Mouse (Mus musculus): Measurements from ENCODE around the gene Abhd17c.
"Not testable (repeated sequence)": the region's sequence is repeated elsewhere in the genome, so short reads cannot be mapped to it uniquely, and the experiment has no call there.

The Abhd17c gene

DNA sequence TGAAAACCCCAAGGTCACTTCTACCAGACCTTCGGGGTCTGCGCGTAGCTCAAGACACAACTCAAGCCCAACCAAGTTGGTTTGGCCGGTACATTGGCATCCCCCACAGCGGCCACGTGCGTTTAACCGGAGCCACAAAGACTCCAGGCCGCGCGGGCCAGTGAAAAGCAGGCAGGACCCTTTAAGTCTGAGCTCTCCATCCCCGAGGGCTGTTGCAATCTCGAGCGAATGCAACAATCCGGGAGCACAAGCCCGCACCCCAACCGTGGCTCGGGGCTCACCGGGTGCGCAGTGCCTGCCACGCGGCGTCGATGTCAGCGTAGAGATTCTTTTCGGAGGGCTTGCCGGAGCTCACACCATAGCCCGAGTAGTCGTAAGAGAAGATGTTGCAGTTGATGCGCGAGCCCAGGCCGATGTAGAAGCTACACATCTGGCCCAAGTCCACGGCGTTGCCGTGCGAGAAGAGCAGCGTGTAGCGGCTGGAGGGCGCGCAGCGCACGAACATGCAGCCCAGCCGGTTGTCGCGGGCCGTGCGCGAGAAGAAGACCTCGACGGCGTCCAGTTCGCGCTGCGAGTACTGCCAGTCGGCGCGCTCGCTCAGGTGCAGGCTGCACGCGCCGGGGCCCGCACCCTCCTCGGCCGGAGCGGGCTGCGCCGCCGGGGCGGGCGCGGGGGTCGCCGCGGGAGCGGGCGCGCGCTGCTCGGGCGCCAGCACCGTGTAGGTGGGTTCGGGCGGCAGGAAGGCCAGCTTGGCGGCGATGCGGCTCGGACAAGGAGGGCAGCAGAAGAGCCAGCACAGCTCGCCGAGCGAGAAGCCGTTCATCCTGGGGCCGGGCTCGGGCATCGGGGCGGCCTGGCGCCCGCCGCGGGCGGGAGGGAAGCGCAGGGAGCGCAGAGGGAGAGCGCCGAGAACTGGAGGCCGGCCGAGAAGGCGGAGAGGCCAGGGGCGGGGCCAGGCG, at the start of gene Abhd17c:
Gene Abhd17c, minus strand, starts transcription at position 893 of the 959 bp plus-strand sequence.
- DNase-seq = peak; percentile 69 to 71

GRCm38 (mm10) chr7:84197208-84197860, 45.6 kb upstream of the Abhd17c start:
- no peak for DNase-seq

GRCm38 (mm10) chr7:84196221-84196620, 44.5 kb upstream of the Abhd17c start:
- no peak for DNase-seq

- no peak for DNase-seq
Observed at GRCm38 (mm10) chr7:84192256-84192655, 40.6 kb upstream of the Abhd17c start.

DNA sequence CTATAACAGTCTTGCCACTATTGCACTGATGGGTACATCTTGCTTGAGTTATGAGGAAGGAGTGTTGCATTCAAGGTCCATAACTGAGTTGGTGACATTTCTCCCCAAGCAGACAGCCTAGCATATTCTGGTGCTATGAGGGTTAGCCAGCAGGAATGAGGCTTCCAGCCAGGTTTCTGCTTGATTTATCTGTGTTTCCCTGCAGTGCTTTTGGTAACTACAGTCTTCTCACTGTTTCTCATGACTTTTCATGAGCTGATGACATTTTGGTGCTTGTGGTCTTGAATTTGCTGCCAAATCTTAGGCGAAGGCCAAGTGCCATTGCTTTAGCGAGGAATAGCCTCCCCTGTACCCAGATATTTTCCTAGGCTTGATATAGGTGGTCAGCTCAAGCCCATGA, 39.8 kb upstream of the Abhd17c start:
- no peak for DNase-seq

- no peak for DNase-seq
Observed at GRCm38 (mm10) chr7:84188196-84188595, 36.5 kb upstream of the Abhd17c start.

DNA sequence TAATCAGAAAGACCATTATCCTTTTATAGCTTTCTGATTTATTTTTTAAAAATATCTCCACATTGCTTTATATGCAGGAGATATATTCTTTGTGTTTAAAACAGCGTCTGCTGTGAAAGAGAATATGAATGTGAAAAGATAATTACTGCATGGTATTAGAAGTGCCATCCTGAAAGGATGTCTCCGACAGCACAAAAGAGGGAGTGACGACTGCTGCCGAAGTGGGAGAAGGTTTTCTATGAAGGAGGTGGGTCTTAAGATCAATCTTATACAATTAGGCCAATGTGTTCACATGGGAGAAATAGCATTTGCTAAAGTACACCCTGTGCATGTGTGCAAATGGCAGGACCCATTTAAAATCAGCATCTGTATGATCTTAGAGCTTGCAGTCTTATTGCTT, 33.5 kb upstream of the Abhd17c start:
- no peak for DNase-seq

DNA sequence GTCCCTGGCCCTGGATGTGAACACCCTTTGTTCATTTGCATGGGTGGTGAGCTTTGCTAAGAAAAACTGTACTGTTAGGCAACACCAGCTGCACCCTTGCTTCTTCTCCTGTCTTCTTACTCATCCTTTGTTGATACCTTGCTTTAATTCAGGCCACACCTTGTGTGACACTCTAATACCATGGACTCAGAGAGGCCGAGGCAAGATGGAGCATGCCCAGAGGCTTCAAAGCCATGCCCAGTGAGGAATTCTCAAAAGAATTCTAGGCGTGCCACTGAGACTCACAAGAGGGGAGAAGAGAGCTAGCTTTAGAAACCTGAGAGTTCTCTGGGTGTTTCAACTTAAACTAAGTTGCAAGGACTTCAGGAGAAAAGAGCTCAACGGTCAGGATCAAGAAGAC, 33.0 kb upstream of the Abhd17c start:
- DNase-seq = no peak

DNA sequence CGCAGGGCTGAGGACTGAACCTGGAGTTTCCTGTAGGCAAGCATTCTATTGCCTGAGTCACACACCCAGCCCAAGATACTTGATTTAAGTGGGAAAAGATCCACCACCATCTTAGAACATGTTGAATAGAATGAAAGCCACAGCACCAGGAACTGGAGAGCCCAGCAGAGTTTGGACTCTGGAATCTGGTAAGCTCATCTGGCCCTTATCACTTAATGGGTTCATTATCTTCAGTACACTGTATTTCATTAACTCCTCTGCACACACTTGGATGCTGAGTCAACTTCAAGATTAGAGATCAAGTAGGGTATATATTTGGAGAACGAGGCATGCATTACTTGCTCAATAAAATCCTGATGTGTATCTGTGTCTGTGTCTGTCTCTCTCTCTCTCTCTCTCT, 27.1 kb upstream of the Abhd17c start:
- DNase-seq = not testable (repeated sequence)

GRCm38 (mm10) chr7:84174655-84175448, 23.2 kb upstream of the Abhd17c start:
- peak; percentile 46 to 54 for DNase-seq

DNA sequence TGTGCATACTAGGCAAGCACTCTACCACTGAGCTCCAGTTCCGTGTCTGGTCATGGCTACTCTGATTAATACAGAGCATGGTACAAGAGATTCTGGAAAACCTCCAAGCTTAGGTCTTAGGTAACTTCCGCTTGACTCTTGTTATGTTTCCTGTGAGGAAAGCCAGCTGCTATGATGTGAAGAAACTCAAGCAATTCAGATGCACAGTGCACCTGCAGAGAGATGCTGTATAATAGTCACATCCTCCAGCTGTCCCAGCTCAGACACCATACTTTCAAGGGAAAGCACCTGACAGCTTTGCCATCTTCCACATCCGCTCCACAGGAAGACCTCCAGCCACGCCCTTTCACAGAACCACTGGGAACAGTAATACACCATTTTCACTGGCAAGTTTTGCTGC, 21.7 kb upstream of the Abhd17c start:
- DNase-seq = no peak

- no peak for DNase-seq
Observed at GRCm38 (mm10) chr7:84171177-84171787, 19.6 kb upstream of the Abhd17c start.

- no peak for DNase-seq
Observed at GRCm38 (mm10) chr7:84168355-84168754, 16.7 kb upstream of the Abhd17c start.

DNA sequence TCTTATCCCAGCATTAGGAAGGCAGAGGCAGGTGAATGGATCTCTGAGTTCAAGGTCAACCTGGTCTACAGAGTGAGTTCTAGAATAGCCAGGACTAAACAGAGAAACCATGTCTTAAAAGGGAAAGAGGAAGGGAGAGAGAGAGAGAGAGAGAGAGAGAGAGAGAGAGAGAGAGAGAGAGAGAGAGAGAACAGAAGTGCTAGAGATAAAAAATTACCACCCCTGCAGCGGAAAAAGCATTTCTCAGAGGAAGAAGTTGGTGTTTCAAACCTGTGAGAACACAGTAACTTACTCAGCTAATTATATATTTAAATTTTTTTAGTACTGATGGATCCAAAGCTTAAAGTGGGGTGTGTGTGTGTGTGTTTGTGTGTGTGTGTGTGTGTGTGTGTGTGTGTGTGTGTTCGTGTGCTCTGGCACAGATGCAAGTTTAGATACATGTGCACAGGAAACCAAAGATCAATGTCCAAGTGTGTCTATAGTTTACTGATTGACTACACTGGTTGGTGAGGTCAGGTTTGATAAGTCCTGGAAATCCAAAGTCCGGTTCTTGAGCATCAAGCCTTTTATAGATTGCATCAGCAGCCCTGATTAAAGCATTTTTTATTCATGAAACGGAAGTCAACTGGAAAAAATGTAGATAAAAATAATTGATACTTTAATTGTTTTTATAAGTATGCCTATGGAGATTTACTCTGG, 15.2 kb upstream of the Abhd17c start:
- DNase-seq = no peak

DNA sequence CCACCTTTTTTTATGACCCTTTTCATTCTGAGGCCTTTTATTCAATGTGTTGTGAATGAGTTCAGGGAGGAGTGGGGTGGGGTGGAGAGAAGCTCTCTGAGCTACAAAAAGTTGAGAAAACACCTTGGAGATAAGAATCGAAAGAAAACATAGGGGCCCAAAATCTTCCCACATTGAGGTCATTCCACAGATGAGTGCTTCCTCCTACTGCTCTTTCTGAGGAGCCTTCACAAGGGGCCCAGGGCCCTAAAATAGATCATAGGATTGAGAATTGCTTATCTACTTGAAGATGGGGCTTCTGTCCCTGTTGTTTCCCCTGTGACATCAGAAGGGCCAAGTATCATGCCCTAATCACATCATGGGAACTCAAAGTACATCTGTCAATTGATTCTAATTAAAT, 14.3 kb upstream of the Abhd17c start:
- no peak for DNase-seq

DNA sequence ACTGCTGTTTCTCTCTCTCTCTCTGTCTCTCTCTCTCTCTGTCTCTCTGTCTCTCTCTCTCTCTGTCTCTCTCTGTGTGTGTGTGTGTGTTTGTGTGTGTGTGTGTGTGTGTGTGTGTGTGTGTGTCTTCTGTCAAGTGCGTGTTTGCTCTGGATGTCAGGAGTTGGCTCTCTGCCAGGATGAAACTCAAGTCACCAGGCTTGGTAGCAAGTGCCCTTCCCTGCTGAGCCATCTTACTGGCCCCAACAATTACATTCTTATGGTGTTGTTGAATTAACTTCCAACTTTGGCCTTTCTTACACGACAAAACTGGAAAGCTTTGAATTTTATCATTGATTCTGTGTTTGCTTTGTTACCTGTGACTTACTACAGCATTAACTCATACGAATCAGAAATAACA, 13.6 kb upstream of the Abhd17c start:
- no peak for DNase-seq

DNA sequence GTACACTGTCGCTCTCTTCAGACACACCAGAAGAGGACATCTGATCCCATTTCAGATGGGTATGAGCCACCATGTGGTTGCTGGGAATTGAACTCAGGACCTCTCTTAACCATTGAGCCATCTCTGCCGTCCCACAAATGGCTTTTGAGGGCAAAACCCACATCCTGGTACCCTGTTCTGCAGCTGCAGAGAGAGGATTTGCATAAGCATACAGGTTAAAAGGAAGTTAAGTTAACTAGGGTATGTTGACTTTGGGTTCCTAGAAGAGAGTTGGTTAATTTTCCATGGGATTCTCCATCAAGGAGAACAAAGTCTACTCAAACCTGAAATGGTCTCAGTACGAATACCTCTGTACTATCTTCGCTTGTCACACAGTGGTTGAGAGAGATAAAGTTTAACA, 13.2 kb upstream of the Abhd17c start:
- no peak for DNase-seq

DNA sequence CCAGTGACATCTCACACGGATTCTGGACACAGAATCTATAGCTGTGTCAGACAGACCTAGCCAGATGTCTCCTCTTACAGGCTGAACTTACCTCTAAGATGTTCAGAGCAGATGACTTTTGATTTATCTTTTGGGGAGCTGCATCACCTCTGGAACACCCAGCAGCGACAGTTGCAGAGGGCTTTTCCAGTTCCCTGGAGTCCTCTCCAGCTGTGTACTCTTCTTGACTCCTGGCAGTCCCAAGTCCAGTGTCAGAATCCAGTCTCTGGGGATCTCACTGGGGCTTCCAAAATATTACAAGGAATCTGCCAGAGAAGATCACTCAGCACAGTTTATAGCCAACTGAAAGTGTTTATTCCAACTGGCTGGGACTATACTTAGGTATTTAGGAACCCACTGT, 12.7 kb upstream of the Abhd17c start:
- DNase-seq = no peak

DNA sequence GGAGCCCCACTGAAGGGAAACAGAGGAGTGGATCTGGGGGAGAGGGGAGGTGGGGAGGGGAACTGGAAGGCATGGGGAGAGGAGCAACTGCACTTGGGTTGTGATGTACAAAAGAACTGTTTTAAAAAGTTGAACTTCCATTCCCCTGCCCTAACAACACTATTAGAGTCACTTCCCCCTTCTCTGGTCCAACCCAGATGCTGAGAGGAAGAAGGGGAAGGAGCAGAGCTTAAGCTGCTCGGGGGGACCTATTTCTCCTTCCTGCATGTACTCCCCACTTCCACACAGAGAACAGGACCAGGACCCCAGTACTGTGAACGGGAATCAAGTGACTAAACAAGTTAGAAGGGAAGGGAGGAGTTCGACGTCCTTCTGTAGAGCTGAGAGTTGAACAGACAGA, 11.9 kb upstream of the Abhd17c start:
- no peak for DNase-seq

DNA sequence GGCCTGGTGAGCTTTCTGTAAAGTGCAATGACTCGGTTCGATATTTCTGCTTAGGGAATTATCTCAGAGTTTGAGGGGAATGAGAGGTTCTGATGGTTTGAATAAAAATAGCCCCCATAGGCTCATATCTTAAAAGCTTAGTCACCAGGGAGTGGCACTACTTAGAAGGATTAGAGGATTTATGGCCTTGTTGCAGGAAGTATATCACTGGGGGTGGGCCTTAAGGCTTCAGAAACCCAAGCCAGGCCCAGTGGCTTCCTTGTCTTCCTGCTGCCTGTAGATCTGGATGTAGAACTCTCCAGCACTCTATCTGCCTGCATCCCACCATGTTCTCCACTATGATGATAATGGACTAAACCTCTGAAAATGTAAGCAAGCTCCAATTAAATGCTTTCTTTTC, 7.7 kb upstream of the Abhd17c start:
- DNase-seq = no peak

DNA sequence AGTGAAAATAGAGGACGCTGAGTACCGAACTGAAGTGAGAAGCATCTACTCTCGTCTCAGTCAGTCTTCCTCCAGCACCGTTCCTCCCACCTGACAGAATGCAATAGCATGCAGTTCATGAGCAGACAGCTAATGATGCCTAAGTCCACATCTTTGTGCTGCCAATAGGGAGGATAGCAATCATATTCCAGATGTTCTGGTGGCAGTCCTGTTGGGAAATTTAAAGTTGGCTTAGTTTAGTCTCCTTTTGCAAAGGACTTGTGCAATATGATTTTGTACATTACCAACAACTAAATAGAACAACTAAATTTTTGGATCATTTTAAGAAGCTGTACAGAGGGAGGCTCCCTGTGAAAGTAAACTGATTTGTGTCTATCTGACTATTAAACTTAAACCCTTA, 2.1 kb upstream of the Abhd17c start:
- no peak for DNase-seq

DNA sequence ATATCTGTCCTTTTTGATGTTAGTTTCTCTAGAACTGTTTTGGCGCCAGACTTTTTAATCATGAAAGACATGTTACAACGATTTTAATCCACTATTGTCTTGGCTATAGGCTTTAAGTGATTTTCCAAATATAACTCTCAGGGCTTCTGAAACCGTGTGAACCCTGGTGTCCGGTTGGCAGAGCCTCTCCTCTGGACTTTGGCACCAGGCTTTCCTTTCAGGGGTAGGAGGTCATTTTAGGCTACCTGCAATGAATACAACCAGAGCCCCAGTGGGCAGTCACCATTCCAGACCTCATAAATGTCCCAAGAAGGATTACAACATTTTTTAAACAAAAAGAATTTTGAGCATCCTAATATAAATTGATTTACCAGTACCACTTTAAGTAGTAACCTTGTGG, 1.1 kb upstream of the Abhd17c start:
- no peak for DNase-seq

Measured in cerebellum, postnatal 10 days (tissue).